Mouse (Mus musculus) bone marrow macrophage, adult 2 months (primary cell): ENCODE data around the gene R3hdml. TPM values are rescaled to one million over a fixed set of nuclear protein-coding genes. Genes with fewer than 3 reads are reported as not detected.

Experiments used
- H3K27ac ChIP-seq: 2 replicates; pipeline ENCODE4 v1.5.1; 2012; ENCODE audit warnings: low read depth, low read length; ENCODE audit not compliant: insufficient read depth
- H3K4me1 ChIP-seq: 2 replicates; pipeline ENCODE4 v1.6.1; 2012; ENCODE audit warnings: low read length; ENCODE audit not compliant: control insufficient read depth, insufficient read depth
- H3K4me3 ChIP-seq: 2 replicates; pipeline ENCODE4 v1.5.1; 2012; ENCODE audit warnings: mild to moderate bottlenecking, low read length, moderate library complexity; ENCODE audit not compliant: insufficient read depth
- CTCF ChIP-seq: IDR thresholded peaks from 2 replicates; pipeline ENCODE4 v1.5.1; 2012; ENCODE audit warnings: low read depth, mild to moderate bottlenecking, low read length, moderate library complexity
- POLR2A ChIP-seq: IDR thresholded peaks from 2 replicates; pipeline ENCODE4 v1.6.1; 2012; ENCODE audit warnings: mild to moderate bottlenecking, low read depth, low read length, borderline replicate concordance
- polyA plus RNA-seq: library from polyadenylated mRNA; stranded (reverse); fragments of >200 nt; gene quantifications from 2 replicates; pipeline ENCODE4 v1.2.4, GENCODE M21; 2012; ENCODE audit not compliant: missing spikeins, insufficient read depth, insufficient read length

R3hdml gene
- polyA plus RNA-seq, 1 experiment = not detected

DNA sequence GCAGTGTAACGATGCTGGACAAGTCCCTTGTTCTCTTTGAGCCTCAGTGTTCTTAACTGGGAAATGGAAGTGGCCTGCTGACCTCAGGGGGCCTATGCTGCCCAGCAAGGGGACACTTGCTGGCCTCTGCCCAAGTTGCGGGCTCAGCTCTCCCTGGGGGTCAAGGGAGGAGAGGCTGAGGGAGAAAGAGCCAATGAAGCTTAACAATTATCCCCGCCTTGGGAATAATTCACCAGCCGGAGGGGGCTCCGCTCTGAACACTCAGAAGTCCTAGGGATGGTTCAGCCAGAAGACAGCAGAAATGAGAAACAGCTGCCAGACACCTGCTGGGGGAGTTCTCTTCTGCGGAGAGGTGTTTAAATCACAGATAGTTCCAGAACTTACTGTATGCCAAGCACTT lies 57.7 kb downstream of the R3hdml start:
- TF ChIP-seq POLR2A = no peak
- no peak for TF ChIP-seq CTCF
- no peak overlapping the region for H3K4me3 ChIP-seq
- no peak overlapping the region for H3K27ac ChIP-seq
- H3K4me1 ChIP-seq = no peaks in the 10 kb centered on the region

Other genes starting within 250 kb of the R3hdml start
- gene Jph2, start 94.3 kb upstream of the R3hdml start, polyA plus RNA-seq = not detected in 2 replicates
- gene Oser1, start 67.6 kb upstream of the R3hdml start, polyA plus RNA-seq = 68.5 and 74.8 TPM in 2 replicates
- gene Gdap1l1, start 53.8 kb upstream of the R3hdml start, polyA plus RNA-seq = 0.63 and 0.89 TPM in 2 replicates
- 2.0 and 2.6 TPM in 2 replicates for gene Fitm2, start 19.7 kb upstream of the R3hdml start, polyA plus RNA-seq
- gene Hnf4a, start 14.5 kb downstream of the R3hdml start, polyA plus RNA-seq = not detected in 2 replicates
- 8.5 and 13.2 TPM in 2 replicates for gene Ttpal, start 110.0 kb downstream of the R3hdml start, polyA plus RNA-seq
- gene Serinc3, start 152.8 kb downstream of the R3hdml start, polyA plus RNA-seq = 1,486 and 1,613 TPM in 2 replicates
- 83.8 and 87.8 TPM in 2 replicates for gene Pkig, start 166.1 kb downstream of the R3hdml start, polyA plus RNA-seq